12 mouse cellular contexts compared by ENCODE assay signal in genomic region chr3:24630032-24630431, GRCm38 (mm10).
DNase-seq lines count a peak whose midpoint lies in the region; ATAC-seq and TF ChIP-seq lines count a peak whose summit lies in the region.
"Had no signal": no experiment of that assay in that cellular context is flagged by ENCODE, and none has a peak within 500 bp of the region (broad histone marks: within the 10 kb centered on the region; RNA-seq: fewer than 3 reads in every experiment).

No protein-coding gene starts in this region.

- no peak overlapping the region for H3K9ac ChIP-seq in kidney, embryonic 15.5 days
- H3K9ac ChIP-seq in stomach, embryonic 14.5 days (replicated peaks; ENCODE audit: low read depth, low read length): no peak overlapping the region
- no peak overlapping the region for H3K9ac ChIP-seq in stomach, postnatal 0 days (ENCODE audit: low read length)
- H3K9ac ChIP-seq in midbrain, embryonic 11.5 days (ENCODE audit: low read length): no peak overlapping the region
- H3K9ac ChIP-seq: heart, embryonic 13.5 days; hindbrain, embryonic 15.5 days; liver, postnatal 0 days had no signal

- H3K4me2 ChIP-seq in kidney, embryonic 15.5 days: no peak overlapping the region
- no peak overlapping the region for H3K4me2 ChIP-seq in stomach, embryonic 14.5 days (replicated peaks; ENCODE audit: low read depth, low read length)
- H3K4me2 ChIP-seq in stomach, postnatal 0 days (replicated peaks; ENCODE audit: low read depth): no peak overlapping the region
- H3K4me2 ChIP-seq in midbrain, embryonic 11.5 days: no peak overlapping the region
- H3K4me2 ChIP-seq: heart, embryonic 13.5 days; hindbrain, embryonic 15.5 days had no signal

- no peak for TF ChIP-seq CTCF in stomach, postnatal 0 days (IDR thresholded peaks at IDR 0.05; ENCODE audit: low read depth)

- H3K4me1 ChIP-seq in kidney, embryonic 15.5 days: no peaks in the 10 kb centered on the region
- no peaks in the 10 kb centered on the region for H3K4me1 ChIP-seq in stomach, embryonic 14.5 days (ENCODE audit: control insufficient read depth, insufficient read depth, low read length)
- H3K4me1 ChIP-seq in stomach, postnatal 0 days (replicated peaks; ENCODE audit: control insufficient read depth, insufficient read depth): no peaks in the 10 kb centered on the region
- no peaks in the 10 kb centered on the region for H3K4me1 ChIP-seq in midbrain, embryonic 11.5 days (ENCODE audit: control insufficient read depth, insufficient read depth, low read length)
- H3K4me1 ChIP-seq: heart, embryonic 13.5 days; hindbrain, embryonic 15.5 days had no signal

- TF ChIP-seq EP300 in stomach, postnatal 0 days (optimal IDR thresholded peaks at IDR 0.05): no peak

- no peak overlapping the region for H3K4me3 ChIP-seq in kidney, embryonic 15.5 days (replicated peaks)
- H3K4me3 ChIP-seq in stomach, embryonic 14.5 days (ENCODE audit: low read depth, low read length): no peak overlapping the region
- H3K4me3 ChIP-seq in stomach, postnatal 0 days (ENCODE audit: low read depth, low read length): no peak overlapping the region
- H3K4me3 ChIP-seq in midbrain, embryonic 11.5 days (ENCODE audit: low read depth, low read length): no peak overlapping the region
- H3K4me3 ChIP-seq: heart, embryonic 13.5 days; hindbrain, embryonic 15.5 days had no signal

- 10% methylated on average over 1 of the region's 1 CpGs for WGBS in kidney, embryonic 15.5 days
- 25% methylated on average over 1 of the region's 1 CpGs for WGBS in stomach, embryonic 14.5 days
- 30% methylated on average over 1 of the region's 1 CpGs for WGBS in stomach, postnatal 0 days
- WGBS in midbrain, embryonic 11.5 days: 70% methylated on average over 1 of the region's 1 CpGs

- no peaks in the 10 kb centered on the region for H3K36me3 ChIP-seq in kidney, embryonic 15.5 days
- no peaks in the 10 kb centered on the region for H3K36me3 ChIP-seq in stomach, embryonic 14.5 days (ENCODE audit: control insufficient read depth, insufficient read depth, low read length)
- no peaks in the 10 kb centered on the region for H3K36me3 ChIP-seq in stomach, postnatal 0 days (ENCODE audit: control insufficient read depth, insufficient read depth, low read length)
- no peaks in the 10 kb centered on the region for H3K36me3 ChIP-seq in midbrain, embryonic 11.5 days (ENCODE audit: control insufficient read depth, insufficient read depth, low read length)
- H3K36me3 ChIP-seq: heart, embryonic 13.5 days; hindbrain, embryonic 15.5 days had no signal

- no peaks in the 10 kb centered on the region for H3K27me3 ChIP-seq in kidney, embryonic 15.5 days
- no peaks in the 10 kb centered on the region for H3K27me3 ChIP-seq in stomach, embryonic 14.5 days (ENCODE audit: control insufficient read depth, insufficient read depth, low read length)
- H3K27me3 ChIP-seq in stomach, postnatal 0 days (ENCODE audit: control insufficient read depth, insufficient read depth, low read length): no peaks in the 10 kb centered on the region
- no peaks in the 10 kb centered on the region for H3K27me3 ChIP-seq in midbrain, embryonic 11.5 days (ENCODE audit: control insufficient read depth, insufficient read depth, low read length)
- H3K27me3 ChIP-seq: heart, embryonic 13.5 days; hindbrain, embryonic 15.5 days had no signal

- H3K27ac ChIP-seq in kidney, embryonic 15.5 days: no peak overlapping the region
- no peak overlapping the region for H3K27ac ChIP-seq in stomach, embryonic 14.5 days (ENCODE audit: low read length)
- no peak overlapping the region for H3K27ac ChIP-seq in stomach, postnatal 0 days (replicated peaks)
- no peak overlapping the region for H3K27ac ChIP-seq in midbrain, embryonic 11.5 days (ENCODE audit: low read depth, low read length)
- H3K27ac ChIP-seq: heart, embryonic 13.5 days; hindbrain, embryonic 15.5 days had no signal

- DNase-seq in kidney, adult 11 months: no peak
- DNase-seq in stomach, postnatal 0 days (ENCODE audit: low spot score): no peak
- peak; percentile 67 for DNase-seq in fat pad, adult 2 months (ENCODE audit: extremely low read depth, low read depth, low spot score)
- DNase-seq in midbrain, embryonic 11.5 days (ENCODE audit: low spot score, missing footprints): no peak
- no peak for DNase-seq in ovary, adult 18-20 months (ENCODE audit: low spot score)
- DNase-seq: cerebellum, adult 8-10 months; liver, postnatal 0 days; right cerebral cortex, postnatal 4 days had no signal

- ATAC-seq in kidney, embryonic 15.5 days (replicated peaks; ENCODE audit: low FRiP score): 0 out of 2 replicates have a peak, but pooled peaks have one; percentile 40
- ATAC-seq in stomach, embryonic 14.5 days (ENCODE audit: insufficient number of reproducible peaks, insufficient read depth, low FRiP score, low read depth): peak; percentile 49; the same call in 1 of the 2 replicates
- no peak for ATAC-seq in stomach, postnatal 0 days (ENCODE audit: low FRiP score, low TSS enrichment)
- no peak for ATAC-seq in midbrain, embryonic 11.5 days (ENCODE audit: low FRiP score)
- ATAC-seq: liver, postnatal 0 days had no signal

- H3K9me3 ChIP-seq in kidney, embryonic 15.5 days (replicated peaks): no peaks in the 10 kb centered on the region
- H3K9me3 ChIP-seq in stomach, embryonic 14.5 days (ENCODE audit: control insufficient read depth, low read depth, low read length): no peaks in the 10 kb centered on the region
- no peaks in the 10 kb centered on the region for H3K9me3 ChIP-seq in stomach, postnatal 0 days (ENCODE audit: control insufficient read depth, low read length)
- no peaks in the 10 kb centered on the region for H3K9me3 ChIP-seq in midbrain, embryonic 11.5 days (ENCODE audit: control insufficient read depth, low read length)
- H3K9me3 ChIP-seq: heart, embryonic 13.5 days; hindbrain, embryonic 15.5 days had no signal

Comparison
In these comparisons a context has a peak if more than half of its experiments do, and no peak if none do; other contexts are left out.
1. ATAC-seq: peak in kidney, embryonic 15.5 days (single experiment) and stomach, embryonic 14.5 days (single experiment); none in stomach, postnatal 0 days (single experiment) and midbrain, embryonic 11.5 days (single experiment).